Mouse (Mus musculus): ENCODE measurements around the gene Plscr3.
"Not testable (repeated sequence)": the region's sequence is repeated elsewhere in the genome, so short reads cannot be mapped to it uniquely, and the experiment has no call there.

The Plscr3 gene

DNA sequence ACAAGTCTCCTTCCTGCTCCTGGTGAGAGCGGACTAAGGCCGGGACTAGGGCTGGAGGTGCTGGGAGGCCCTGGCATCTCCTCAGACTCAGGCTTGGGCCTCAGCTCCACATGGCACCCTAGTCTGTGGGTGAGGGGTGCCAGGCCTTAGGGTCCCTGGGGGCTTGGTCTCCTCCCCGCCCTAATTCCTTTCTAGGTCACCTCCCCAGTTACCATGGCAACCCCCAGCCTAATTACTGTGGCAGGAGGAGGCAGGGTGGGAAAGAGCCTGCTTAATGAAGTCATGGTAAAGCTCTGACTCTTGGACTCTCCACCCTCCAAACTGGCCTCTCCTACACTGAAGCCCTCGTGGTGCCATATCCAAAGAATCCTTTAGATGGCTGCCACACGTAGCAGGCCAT, 17.3 kb upstream of the Plscr3 start:
- no peak for DNase-seq (ENCODE audit: low spot score)

DNA sequence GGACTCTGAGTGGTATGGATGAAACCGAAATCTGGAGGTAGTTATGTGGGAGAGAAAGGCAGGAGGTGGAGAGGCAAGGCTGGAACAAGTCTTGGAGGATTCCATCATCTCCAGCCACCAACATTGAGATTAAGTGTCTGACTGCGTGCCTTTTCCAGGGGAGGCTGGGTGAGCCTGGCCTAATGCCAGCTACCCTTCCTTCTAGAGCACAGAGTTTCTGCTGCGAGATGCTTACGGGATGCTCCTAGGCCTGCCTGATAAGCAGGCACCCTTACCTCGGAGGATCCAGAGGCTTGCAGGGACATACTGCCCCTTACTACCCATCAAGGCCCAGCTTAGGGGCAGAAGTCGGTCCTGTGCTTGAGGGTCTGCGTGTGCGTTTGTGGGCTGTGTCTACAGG, 12.6 kb upstream of the Plscr3 start:
- DNase-seq (ENCODE audit: low spot score) = no peak

DNA sequence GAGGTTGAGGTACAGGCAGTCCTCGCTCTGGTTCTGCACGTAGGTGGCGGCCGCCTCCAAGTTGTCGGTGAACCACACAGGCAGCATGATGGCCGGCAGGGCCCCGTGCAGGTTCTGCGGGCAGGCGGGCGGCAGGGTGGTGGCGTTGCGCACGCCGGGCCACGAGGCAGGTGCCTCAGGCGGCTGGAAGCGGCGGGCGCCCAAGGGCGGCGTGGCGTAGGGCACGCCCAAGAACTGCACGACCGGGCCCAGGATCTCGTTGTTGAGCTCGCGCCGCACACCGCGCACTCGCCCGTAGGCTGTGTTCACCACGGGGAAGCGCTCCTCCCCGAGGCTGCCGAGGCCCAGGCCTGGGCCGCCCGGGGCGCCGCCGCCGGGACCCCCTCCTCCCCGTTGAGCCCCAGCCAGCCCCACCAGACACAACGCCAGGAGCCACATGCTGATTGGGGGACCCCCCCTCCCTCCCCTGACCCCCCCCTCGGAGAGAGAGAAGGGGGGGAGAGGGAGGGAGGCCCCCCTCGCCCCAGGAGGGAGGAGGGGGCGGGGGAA, 12.1 kb upstream of the Plscr3 start:
- DNase-seq (ENCODE audit: low spot score) = no peak

DNA sequence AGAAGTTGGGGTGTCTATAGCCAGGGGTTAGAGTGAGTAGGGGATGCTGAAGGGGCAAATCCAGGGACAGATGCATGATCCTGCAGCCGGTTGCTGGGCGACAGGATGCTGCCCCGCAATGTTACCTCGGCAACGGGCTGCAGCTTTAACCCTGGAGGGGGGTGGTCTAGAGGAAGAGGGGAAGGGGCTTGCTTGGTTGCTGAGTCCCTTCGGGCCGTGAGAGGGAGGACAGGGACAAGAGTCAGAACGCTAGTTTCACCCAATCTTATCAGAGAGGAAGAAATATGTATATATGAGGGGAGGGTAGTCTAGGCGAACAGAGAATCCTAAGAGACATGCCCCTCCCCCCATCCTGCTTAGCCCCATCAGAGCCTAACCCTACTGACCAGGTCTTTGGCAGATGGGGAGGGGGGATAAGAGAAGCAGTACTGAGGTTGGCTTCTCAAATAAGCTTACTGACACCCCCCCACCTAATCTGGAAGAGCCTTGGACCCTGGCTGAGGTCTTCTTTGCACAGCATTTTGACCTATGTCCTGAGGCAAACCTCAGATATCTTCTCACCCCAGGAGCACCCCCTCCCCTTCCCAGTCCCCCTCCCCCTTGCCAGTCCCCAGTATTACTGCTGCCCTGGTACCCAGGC, 10.7 kb upstream of the Plscr3 start:
- no peak for DNase-seq (ENCODE audit: low spot score)

DNA sequence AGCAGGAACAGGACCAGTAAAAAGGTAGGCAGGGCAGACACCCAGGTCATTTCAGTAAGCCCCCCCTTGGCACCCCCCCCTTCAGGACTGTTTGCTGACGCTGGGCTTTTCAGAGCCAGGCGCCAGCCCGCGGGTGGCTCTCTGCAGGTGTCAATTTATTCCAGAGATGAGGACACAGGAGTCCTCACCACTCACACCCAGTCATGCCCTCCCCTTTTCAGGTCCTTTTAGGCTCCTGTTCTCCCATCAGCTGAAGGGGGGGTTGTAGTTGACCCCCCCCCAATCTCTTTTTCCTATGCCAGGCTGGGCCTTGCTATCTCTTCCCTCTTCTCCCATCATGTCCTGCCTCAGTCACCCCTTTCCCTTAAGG, 10.2 kb upstream of the Plscr3 start:
- DNase-seq (ENCODE audit: low spot score) = no peak

DNA sequence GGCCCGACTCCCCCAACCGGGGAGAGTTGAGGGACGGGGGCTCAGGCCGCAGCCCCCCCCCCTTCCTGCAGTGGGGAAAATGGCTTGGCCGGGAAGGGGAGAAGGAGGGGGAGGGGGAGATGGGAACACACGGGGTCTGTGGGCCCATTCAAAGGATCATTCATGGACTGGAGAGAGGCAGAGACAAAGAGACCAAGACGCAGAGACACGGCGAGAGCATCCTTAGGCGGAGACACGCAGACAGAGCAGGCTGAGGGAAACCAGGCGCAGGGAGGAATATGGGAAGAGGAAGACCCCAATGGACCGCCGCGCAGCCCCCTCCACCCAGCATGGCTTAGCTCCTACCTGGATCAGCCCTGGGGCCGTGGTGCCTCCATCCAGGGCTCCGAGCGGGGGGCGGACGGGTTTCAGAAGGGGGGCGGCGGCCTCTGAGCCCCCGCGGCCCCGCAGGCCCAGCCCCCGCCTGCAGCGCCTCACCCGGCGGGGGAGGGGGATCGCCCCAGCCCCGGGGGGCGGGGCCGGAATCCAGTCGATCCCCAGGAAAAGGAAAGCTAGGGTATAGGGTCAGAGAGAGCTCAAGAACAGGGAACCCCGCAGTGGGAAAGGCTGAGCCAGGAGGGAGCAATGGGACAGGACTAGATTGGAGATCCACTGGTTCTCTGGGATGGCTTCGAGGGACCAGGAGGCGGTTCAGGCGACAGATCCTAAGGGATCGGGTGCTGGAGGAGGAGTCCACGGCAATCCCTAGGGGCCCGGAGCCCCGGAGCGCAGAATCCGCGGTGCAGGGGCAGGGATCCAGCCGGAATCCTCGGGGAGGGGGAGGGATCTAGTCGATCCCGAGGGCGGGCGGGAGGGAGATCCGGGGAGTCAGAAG, 9.2 kb upstream of the Plscr3 start:
- peak; percentile 26 for DNase-seq (ENCODE audit: low spot score)

DNA sequence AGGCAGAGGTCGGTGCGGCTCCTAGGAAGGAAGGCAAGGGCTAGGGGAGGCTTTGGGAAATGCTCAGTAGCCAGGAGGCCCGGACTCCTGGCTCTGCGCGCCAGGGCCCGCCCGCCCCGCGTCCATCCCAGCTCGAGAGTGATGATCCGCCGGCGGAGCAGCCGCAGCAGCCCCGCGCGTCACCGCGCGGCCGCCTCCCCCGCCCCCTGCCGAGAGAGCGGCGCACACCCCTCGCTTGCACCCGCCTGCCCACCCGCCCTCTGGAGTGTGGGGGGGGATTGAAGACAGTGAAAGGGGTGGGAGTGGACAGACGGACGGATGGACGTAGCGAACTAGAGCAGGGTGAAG, 8.6 kb upstream of the Plscr3 start, which contains the start of gene Nlgn2:
Gene Nlgn2 (minus strand): TSS at position 181 of the 348 bp plus-strand sequence.
- DNase-seq (ENCODE audit: low spot score) = no peak

DNA sequence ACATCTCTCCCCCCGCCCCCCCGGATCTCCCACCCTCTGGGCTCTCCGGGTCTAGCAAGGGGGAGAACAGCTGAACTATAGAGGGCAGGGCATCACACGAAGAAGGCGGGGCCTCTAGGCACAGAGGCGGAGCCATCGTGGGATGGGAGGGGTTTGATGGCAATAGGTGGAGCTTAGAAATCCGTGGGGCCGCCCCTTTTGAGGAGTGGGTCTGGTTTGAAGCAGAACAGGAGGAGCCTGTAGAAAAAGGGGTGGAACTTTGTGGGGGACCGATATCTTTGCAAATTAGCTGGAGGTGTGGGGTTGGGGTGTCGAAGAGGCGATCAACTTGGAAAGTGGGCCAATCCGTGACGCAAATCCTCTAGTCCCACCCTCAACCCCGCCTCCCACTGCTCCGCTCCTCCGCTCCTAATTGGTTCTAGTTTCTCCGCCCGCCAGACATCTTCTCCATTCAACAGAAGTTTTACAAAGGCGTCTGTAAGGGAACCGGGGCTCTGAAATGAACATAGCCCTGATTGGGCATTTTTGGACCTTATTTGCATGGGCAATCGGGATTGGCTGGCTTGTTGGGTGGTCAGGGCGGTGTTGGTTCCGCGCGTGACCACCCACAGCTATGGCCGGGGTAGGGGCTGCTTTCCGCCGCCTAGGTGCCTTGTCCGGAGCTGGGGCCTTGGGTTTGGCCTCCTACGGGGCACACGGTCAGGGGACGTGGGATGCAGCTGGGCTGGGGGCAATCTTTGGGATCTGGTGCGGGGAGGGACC, 8.0 kb upstream of the Plscr3 start, which contains the start of gene Tmem256:
Gene Tmem256 (plus strand): TSS at position 563 of the 762 bp plus-strand sequence.
- peak; percentile 86 for DNase-seq (ENCODE audit: low spot score)

DNA sequence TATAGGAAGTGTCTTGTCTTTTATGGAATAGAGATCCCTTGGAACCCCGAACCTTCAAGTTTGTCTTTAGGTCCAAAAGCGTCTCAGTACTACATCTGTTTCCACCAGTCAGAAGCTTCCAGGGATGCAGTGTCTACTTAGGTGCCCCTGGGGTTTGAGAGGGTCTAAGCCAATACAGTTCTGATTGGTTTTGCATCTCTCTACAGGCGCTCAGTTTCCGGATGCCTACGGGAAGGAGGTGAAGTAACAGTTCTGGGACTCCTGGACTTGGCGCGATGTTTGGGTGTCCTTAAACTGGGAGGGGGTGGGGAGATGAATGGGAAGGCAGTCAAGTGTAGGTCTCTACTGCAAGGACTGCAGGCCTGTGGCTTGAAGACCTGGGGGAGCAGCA, 7.5 kb upstream of the Plscr3 start:
- no peak for DNase-seq (ENCODE audit: low spot score)

DNA sequence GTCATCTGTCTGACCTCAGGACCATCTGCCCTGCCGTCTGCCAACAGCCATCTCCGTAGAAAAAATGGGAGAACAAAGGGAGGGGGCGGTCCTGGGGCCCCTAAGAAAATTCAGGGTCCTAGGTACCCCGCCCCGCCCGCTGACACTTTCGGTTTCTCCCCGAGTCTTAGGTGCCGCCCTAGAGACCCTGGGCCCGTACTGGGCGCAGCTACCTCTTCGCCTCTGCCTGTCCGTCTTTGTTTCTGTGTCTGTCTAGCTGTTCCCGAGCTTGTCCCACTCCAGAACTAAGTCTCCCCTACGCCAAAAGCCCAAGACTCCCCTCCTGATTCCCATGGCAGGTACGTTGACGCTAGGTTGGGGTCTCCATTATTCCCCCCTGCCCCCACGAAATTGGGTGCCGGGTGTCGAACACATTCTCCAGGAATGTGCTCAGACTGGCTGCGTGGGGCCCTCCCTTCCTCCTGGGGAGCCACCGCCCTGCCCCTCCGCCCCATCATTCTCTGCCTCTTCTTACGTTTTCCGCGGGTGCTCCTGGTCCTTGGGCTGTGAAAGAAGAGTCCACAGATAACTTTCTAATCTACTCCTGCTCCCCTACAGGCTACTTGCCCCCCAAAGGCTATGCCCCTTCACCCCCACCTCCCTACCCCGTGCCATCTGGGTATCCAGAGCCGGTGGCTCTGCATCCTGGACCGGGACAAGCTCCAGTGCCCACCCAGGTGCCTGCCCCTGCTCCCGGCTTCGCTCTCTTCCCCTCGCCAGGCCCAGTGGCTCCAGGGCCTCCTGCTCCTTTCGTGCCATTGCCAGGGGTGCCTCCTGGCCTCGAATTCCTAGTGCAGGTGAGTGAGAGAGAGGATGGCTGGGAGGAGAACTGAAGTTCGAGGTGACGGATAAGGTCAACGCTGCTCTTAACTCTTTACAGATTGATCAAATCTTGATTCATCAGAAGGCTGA, 837 bp downstream of the Plscr3 start:
- DNase-seq (ENCODE audit: low spot score) = peak; percentile 18

DNA sequence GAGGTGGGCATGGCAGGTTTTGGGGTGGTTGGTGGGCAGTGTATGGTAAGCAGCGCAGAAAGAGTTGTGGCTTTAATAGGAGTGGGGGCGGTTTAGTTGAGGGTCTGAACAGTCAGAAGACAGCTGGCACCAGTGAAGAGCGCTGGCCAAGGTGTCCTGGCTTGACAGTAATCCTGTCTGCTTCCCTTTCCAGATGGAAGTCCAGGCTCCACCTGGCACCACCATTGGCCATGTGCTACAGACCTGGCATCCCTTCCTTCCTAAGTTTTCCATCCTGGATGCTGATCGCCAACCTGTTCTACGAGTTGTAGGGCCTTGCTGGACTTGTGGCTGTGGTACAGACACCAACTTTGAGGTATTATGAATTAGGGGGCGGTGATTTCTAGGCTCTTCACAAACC, 1.8 kb downstream of the Plscr3 start:
- DNase-seq (ENCODE audit: low spot score) = no peak

DNA sequence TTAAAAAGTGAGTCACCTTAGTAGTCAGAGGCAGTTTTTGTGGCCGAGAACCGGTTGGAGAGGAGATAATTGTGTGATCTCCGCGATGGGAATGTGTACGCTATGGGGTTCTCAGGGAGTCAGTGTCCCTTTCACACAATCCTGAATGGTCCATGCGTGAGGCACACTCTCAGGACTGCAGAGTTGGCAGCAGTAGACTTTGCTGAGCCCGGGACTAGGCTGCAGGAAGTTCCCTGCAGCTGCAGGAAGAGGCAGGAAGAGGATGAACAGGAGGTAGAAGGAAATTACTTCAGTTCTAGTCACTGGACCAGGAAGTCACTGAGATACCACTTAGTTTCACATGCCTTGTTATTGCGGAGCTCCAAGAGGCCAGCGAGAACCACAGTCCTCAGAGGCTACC, 3.0 kb downstream of the Plscr3 start:
- DNase-seq (ENCODE audit: low spot score) = no peak

DNA sequence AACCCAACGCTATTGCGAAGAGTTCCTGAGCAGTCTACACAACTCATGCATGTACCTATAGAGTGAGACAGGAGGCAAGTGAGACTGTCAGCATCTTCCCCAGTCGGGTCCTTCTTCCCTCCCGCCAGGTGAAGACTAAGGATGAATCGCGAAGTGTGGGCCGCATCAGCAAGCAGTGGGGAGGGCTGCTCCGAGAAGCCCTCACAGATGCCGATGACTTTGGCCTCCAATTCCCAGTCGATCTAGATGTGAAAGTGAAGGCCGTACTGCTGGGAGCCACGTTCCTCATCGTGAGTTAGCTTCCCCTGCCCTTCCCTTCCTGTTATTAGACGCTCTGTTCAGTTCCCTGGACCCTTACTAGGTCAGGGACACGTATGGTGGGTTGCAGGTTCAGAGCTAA, 3.7 kb downstream of the Plscr3 start:
- DNase-seq (ENCODE audit: low spot score) = no peak

DNA sequence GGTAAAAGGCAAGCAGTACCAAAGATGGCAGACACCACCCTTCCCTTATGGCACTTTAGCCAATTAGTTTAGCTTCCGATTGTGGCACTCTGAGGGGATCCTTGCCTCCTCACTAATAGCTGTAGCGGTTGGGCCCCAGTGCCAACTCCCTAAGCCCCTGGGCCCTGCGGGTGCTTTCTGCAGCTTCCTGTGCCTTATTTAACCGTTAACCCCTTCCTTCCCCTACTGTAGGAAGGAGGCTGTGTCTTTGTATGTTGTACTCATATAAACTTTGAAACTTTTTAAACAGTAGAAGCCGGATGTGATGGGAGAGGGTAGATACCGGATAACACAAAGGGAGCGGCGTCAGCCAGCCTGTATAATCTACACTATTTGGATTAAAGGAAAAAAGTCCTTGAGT, 4.6 kb downstream of the Plscr3 start:
- no peak for DNase-seq (ENCODE audit: low spot score)

DNA sequence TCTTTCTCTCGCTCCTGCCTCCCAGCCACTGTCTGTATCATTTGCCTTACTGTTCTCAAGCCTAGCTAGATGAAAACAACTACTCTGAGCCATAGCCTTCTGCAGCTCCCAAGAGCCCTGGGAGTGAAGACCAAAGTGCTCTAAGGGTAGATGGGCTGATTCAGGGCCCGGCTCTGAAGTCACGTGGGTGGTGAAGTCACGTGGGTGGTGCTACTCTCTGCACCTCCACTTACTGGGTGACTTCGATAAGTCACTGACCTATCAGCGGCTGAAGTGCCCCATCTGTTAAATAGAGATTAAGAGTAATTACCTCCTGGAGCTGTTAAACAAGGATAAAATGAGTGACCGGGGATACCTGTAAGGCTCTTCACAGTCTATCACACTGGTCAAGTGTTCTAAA, 7.8 kb downstream of the Plscr3 start:
- DNase-seq (ENCODE audit: low spot score) = no peak

DNA sequence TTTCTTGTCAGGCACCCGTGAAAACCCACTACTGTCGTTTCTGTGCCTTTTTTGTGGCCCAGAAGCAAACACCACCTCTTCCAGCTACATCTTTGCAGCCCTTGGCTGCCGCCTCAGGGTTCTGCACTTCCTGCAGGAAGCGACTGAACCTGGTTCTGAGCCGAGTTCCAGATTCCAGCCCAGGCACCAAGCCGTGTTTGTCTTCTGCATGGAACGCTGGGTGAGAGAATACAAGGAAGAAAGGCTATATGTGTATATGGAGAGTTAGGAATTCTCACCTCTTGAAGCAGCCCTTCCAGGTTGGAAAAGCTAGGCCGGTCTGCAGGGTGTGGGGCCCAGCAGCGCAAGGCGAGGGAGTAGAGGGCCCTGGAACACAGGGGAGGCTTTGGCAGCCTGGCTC, 8.5 kb downstream of the Plscr3 start:
- no peak for DNase-seq (ENCODE audit: low spot score)

DNA sequence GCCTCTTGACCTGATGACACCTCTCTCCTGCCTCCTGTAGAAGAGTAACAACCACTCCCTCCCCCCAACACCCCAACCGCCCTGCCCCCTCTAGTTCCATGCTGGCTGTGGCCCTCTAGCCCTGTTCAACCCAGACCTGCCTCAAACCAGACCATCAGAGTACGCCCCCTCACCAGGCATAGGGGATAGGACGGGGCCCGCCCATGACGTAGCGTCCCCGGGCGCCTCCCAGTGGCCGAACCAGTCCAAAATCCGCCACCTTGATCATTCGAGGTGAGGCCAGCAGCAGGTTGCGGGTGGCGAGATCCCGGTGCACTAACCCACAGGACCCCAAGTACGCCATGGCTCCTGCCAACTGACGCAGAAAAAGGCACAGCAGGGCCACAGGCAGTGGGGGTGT, 9.2 kb downstream of the Plscr3 start:
- DNase-seq (ENCODE audit: low spot score) = no peak

DNA sequence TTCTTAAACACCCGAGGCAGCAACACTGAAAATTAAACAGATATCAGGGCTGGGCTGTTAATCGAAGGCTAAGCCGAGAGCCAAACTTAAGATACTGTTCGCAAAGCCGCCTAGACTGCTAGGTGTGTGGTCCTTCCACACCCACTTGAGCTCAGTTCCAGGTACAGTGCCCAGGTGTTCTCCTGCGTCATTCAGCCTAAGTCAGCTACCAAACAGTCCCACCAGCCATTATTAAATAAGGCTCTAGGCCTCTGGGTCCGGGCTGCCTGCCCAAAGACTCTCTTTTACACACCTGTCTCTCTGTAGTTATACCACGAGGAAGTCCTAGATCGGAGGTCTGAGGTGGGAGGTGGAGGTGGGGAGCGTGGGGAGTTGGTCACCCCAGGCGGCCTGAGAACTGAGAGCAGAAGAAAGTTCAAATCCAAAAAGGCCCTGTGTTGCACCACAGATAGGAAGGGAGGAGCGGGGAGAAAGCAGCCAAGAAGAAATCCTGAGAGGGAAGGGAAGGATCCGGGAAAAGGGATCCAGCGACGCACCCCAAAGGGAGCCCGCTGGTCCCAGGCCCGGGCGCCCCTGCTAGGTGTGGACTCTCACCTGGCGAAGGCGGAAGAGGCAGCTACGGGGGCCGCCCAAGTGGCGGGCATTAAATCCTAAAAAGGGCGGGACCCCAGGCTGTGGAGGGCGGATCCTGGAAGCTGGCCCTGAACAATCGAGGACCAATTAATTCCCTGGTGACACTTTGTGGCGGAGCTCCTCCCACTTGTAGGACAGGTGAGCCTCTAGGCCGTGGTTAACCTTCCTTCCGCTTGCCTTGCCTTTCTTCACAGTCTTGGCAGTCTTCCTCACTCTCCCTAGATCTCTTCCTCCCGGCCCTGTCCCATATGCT, 12.2 kb downstream of the Plscr3 start, which contains the start of gene Tnk1:
Gene Tnk1 (minus strand): TSS at position 618 of the 886 bp plus-strand sequence.
- DNase-seq (ENCODE audit: low spot score) = no peak

DNA sequence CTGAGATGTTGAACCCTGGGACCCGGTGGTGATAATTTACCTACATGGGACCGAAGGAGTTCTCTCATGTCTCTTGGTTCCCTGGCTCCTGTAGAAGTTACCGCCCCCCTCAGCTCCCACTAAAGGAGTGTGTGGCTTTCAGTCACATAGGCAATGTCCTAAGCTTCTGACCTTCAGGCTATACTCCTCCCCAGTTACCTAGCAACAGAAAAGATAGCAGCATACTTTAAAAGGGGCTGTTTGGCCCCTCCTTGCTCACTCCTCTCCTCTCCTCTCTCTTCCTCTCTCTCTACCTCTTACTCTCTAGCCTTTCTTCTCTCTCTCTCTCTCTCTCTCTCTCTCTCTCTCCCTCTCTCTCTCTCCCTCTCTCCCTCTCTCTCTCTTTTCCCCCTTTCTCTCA, 17.6 kb downstream of the Plscr3 start:
- DNase-seq (ENCODE audit: low spot score) = not testable (repeated sequence)

DNA sequence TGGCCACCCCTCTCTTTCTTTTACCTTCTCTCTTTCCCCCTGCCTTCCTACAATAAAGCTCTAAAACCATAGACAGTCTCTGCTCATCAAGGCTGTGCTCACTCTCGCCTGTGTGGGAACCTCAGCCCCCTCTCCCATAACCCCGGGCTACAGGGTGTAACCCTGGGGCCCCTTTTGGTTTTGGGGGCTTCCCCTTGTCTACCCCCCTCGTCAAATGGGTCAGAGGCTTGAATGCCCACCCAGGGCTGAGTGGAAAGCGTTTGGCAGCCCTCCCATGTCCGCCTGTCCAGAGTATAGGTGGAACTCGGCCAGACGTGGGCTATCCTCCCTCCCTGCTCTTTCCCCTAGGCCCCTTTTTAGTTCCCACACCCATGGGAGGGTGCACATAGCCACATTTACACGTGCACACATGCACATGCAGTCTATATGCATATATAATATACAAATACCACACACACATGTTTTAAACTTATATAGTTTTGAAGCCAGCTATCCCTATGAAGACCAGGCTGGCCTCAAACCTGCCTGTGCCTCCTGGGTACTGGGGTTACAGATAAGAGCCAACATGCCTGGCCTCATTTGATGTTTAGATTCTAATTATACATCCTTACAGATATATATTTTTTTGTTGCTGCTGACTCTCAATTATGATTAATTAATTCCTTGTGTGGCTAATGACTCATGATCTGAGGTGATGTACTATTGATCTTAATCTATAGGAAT, 18.1 kb downstream of the Plscr3 start:
- no peak for DNase-seq (ENCODE audit: low spot score)
